Mouse (Mus musculus): ENCODE data around the gene Dhx15.

DNA sequence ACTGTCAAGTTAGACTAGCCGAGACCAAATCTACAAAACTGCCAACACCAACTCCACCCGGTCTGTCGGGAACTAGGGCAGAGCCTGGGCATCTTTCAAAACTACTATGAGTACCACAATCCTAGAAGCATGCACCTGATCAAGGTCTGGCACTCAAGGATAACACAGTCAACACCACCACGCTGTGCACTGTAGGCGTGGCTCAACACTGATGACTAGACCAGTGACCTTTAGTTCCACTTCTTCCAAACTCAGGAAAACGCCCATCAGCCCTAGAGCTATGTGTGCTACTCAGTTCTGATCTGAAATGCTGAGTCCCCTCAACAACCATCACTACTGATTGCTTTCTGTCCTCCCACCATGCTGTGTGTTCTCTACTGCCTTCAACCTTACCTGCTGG lies 44.6 kb downstream of the Dhx15 start:
- TF ChIP-seq CTCF (IDR thresholded peaks at IDR 0.05; ENCODE audit: borderline replicate concordance, insufficient read depth, low read length) = no peak
- TF ChIP-seq POLR2A (IDR thresholded peaks at IDR 0.05; ENCODE audit: low read depth, low read length) = no peak
